Mouse (Mus musculus) embryonic fibroblast, embryonic 13.5 days (primary cell): Measurements from ENCODE around the gene Zfp1.

Experiments used
- CTCF ChIP-seq: IDR thresholded peaks from 2 replicates; pipeline ENCODE4 v1.5.1; 2011; ENCODE audit warnings: mild to moderate bottlenecking, control low read depth, low read length, moderate library complexity, borderline replicate concordance; ENCODE audit not compliant: insufficient read depth
- POLR2A ChIP-seq: IDR thresholded peaks from 2 replicates; pipeline ENCODE4 v1.6.1; 2011; ENCODE audit warnings: low read depth, mild to moderate bottlenecking, control low read depth, low read length, moderate library complexity

DNA sequence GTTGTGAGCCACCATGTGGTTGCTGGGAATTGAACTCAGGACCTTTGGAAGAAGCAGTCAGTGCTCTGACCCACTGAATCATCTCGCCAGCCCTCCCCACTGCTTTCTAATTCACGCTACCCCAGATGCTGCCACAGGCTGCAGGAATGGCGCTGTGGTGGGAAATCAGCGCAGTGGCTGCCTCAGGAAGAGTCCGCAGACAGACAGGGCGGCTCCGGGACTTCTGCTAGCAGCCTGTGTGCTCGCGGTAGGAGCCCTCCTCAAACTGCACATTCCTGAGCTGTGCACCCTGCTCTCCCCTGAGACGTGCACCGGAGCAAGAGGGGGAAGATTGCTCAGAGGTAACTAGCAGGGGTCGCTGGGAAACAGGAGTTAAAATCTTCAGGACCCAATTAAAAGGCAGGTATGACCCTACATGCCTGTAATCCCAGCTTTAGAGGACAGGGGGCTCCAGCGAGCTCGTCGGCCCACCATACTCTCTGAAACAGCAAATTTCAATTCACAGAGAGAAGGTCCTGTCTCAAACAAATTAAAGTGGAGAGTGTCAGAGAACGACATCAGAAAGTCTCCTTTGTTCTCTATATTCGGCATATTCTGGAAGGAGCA, 37.3 kb downstream of the Zfp1 start:
- no peak for TF ChIP-seq CTCF
- TF ChIP-seq POLR2A: no peak
